Mouse (Mus musculus) G1E (cell line): ENCODE measurements around the gene Ssbp3.

Experiments
- CTCF ChIP-seq: IDR thresholded peaks from 2 replicates; pipeline ENCODE4 v1.5.1; 2012; ENCODE audit warnings: low read depth, low read length, inconsistent platforms, mixed read lengths
- GATA1 ChIP-seq: IDR thresholded peaks from 2 replicates; pipeline ENCODE4 v1.6.1; 2012; ENCODE audit warnings: borderline replicate concordance, low read length, inconsistent platforms, mixed read lengths
- TAL1 ChIP-seq: conservative IDR thresholded peaks from 2 replicates; pipeline ENCODE4 v1.6.1; 2012; ENCODE audit warnings: low read depth, low read length, inconsistent platforms, mixed read lengths

GRCm38 (mm10) chr4:106953221-106953620 lies 42.7 kb downstream of the Ssbp3 start:
- TF ChIP-seq TAL1, result no peak
- TF ChIP-seq CTCF, result no peak
- TF ChIP-seq GATA1, result no peak
